Mouse (Mus musculus) gastrocnemius, postnatal 36 days (tissue): ENCODE measurements around the gene Lrrc75a. TPM values are rescaled to one million over a fixed set of nuclear protein-coding genes. Genes with fewer than 3 reads are reported as not detected.

Experiments
- DNase-seq, 2 experiments: peaks; one replicate each; pipeline ENCODE4 v3.0.0; 2022
- intact Hi-C: fragments of 180-260 bp; cut with DNase I; formaldehyde crosslinking; loops from one replicate; pipeline ENCODE4 v1.15.1; 2025
- total RNA-seq, 2 experiments: library from RNA; stranded (reverse); gene quantifications; 2 replicates each; pipeline ENCODE4 v1.2.3; 2021

Gene Lrrc75a
- total RNA-seq, 2 experiments from 2014 or later: 3.5 to 4.3 TPM

DNA sequence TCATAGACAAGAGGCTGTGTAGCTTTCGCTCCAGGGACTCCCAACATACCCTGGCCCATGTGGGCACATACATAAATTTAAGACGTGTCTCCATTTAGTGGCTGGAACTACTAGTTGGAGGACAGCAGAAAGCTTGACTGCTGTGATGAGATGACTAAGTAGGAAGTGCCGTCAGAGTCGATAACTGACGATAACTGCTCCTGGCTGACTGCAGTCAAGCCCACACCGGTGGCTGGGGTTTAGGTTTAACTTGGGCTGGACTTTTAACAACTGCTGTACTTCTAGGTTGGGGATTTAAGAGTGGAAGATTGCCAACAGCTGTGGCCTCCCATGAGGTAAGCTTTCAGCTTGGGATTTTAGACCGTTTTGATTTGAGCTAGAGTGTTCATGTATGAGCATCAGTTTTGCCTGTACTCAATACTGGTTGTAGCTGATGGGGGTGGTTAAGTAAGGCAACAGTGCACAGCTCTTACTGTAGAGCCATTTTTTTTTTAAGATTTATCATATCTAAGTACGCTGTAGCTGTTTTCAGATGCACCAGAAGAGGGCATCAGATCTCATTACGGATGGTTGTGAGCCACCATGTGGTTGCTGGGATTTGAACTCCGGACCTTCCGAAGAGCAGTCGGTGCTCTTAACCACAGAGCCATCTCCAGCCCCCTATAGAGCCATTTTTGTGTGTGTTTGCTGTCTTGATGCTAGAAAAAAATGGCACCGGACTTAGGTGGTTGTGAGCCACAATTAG lies 44.8 kb downstream of the Lrrc75a start:
- no peak for DNase-seq
- intact Hi-C loops: no loop called here

DNA sequence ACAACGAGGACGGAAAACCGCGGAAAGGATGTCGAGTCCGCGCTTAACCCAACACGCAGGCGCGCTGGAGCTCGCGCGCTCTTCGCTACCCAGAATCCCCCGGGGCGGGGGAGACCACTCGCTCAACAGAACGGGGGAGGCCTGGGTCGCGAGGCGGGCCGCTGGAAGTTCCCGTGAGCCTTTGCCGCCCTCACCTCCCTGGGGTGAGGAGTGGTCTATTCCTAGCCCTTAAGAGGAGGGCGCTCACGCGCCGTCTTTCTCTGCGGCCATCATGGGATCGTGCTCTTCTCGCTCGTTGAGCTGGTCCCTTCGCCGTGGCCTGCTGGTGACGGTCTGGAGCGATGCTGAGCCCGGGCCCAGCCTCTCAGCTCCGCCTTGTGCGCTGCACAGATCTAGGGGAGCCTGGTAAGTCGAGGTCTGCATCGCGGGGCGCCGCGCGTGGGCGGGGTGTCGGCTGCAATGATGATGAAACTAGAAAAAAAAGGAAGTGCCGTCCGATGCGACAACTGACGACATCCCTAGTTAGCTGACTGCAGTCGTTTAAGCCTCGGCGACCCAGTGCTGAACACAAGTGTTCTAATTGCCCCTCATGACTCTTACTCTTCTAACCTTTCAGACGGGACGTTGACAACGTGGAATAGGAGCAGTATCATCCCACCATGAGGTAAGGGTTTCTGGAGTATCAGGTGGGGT lies 45.6 kb downstream of the Lrrc75a start:
- intact Hi-C loops: no loop called here

DNA sequence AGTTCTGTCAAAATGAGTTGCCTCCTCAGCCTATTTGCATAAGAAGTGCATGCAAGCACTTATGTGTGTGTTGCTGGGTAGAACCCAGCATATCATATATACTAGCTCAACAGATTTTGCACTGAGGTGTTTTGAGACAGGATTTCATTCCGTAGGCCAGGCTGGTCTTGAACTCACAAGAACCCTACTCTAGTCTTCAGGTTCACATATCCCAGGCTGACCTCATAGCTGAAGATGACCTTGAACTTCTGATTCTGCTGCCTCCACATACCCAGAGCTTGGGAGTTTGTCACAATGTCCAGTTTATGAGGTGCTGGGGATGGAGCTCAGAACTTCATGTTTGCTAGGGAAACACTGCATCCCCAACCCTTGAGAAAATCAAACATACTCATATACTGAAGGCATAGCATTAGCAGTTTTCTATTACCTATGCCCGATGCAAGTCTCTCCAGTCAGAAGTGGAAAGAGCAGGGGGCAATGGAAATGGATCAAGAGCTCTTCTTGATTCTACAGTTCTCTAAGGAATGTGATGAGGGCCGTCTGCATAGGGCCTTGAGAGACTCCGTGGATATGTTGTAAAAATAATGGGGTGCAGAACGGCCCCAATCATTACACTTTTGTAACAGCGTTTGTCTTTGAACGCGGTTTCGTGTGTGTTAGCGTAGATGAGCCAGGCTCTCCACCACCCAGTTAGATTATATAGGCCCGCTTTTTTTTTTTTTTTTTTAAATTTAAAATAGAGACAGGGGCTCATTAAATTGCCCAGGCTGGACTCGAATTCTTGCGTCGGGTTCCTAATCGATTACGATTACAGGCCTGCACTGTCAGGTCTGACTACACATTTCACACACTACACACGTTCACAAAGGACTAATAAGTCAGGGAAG lies 46.3 kb downstream of the Lrrc75a start:
- no peak for DNase-seq
- intact Hi-C loops: no loop called here

More for the DNA sequence above, 45.6 kb downstream of the Lrrc75a start:
- DNase-seq: peak; percentile 91 to 96

DNA sequence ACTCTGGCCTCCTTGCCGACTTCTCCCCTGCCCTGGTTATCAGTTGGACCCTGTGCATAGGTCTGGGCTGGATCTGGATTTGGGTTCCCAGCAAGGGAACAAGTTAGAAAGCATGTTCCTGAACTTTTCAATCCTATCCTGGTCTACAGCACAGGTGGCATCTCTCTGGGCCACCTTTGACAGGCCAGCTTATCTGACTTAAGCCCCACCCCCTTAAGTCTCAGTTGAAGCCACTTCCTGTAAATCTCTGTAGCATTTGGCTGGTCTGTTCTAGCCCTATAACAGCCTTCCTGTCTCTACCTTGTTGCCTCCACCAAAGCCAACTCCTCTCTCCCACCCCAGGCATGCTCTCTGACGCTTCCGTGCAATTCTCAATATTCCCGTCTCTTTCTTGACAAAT lies 49.8 kb downstream of the Lrrc75a start:
- intact Hi-C loops: no loop called here

DNA sequence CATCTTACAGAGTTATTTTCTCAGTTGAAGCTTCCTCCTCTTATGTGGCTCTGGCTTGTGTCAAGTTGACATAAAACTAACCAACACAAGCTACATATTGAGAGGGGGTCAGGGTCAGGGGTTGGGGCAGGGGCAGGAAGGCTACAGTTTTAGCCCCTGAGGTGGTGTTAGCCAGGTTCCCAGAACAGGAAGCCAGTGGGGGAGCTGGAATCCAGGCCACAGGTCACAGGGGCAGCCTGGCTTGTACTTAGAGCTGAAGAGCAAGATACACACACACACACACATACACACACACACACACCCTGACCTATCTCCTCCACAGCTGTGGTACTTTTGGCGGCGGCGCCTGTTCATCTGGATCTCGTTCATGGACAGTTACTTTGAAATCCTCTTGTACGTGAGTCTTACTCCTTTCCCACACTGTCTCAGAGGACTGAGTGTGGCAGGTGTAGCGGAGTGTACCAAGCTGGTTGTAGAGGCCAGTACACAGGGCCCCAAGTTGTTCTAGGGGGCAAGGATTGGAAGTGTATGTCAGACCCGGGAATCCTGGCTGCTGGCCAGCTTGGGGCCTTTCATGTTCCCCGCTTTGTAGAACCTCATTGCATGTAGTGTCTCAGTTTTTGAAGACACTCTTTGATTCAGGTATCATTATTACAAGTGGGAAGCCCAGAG lies 56.3 kb downstream of the Lrrc75a start:
- DNase-seq: no peak

More for the DNA sequence above, 49.8 kb downstream of the Lrrc75a start:
- no peak for DNase-seq

DNA sequence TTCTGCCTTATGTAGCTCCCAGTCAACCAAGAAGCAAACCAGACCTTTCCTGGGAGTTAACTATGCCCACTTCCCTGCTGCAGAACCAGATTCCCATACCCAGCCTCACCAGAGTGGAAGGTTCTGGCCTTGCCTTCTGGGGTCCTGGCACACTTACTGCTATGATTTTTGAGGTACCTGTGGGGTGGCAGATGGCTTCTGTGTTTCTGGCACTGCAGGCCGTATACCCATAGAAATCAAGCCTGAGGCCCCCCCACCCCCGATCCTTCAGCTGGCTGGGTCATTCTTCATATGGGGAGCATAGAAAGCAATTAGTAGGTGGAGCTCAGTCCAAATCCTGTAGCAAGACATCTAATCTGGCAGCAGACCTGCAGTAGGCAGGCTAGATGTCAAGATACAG lies 57.3 kb downstream of the Lrrc75a start:
- DNase-seq: no peak
- intact Hi-C loops: no loop called here

More for the DNA sequence above, 56.3 kb downstream of the Lrrc75a start:
- intact Hi-C loops: no loop called here

DNA sequence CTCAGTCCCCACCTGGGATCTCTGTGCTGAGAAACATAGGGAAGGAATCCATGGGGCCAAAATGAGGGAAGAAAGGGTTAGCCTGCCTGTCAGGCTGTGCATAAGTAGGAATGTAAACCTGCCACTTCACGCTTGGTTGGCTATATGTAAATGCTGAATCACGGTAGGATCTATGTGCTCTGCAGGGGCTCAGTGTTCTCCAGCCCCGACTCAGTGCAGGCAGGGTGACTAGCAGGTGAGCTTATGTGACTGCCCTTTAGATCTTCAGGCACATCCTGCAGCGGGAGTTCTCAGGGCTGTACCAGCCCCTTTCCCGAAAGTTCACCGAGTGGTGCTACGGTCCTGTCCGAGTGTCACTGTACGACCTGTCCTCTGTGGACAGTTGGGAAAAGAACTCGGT lies 58.9 kb downstream of the Lrrc75a start:
- DNase-seq: no peak
- intact Hi-C loops: no loop called here

DNA sequence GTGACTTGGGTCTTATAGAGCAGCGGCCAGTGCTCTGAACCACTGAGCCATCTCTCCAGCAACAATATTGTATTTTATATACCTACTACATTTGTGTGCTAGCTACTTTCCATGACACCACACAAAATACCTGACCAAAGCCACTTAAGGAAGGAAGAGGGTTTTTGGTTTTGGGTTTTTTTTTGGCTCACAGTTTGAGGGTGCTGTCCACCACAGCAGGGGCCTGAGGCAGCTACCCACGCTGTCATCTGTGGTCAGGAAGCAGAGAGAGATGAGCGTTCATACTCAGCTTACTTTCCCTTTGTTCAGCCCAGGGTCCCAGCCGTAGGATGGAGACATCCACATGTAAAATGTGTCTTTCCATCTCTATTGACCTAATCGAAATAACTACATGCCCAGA lies 61.3 kb downstream of the Lrrc75a start:
- intact Hi-C loops: no loop called here
- no peak for DNase-seq

DNA sequence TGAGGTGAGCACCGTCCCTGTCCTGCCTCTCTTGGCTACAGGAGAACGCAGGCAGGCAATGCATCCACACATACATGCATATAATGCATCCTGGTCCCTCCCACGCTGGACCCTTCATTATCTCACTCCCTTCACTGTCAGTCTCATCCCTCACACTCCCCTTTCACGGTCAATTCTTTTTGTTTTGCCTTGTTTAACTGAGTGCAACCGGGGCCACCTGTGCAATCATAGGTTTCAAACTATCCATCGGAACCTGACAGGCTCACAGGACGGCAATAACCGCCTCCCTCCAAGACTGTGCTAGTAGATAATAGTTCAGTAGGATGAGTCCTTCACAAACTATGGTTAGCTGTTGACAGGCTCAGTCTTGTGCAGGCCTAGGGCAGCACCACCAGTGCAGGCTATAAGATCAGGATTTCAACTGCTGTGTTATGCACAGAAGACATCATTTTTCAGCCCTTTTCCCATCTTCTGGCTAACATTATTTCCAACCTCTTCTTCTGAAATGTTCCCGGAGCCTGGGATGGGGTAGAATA lies 63.6 kb downstream of the Lrrc75a start:
- no peak for DNase-seq

DNA sequence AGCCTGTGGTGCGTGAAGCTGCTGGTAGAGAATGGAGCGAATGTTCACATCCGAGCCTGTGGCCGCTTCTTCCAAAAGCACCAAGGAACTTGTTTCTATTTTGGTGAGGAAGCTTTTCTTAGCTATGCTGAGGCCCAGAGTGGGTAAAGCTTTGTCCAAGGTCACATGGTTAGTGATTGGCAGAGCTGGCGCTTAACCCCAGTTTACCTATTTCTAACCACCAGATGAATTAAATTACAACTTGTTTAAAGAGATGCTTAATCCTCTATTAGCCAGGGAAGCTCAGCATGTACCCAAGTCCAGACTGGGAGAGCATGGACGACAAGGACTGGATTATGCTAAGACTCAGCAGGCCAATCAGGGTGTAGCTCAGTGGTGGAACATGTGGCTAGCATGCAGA lies 65.3 kb downstream of the Lrrc75a start:
- intact Hi-C loops: loop anchor here (5.0 kb wide), 1 partner anchor 1306 kb away; no protein-coding TSS in a partner anchor
- DNase-seq: no peak

More for the DNA sequence above, 63.6 kb downstream of the Lrrc75a start:
- intact Hi-C loops: loop anchor here (5.0 kb wide), 1 partner anchor 1307 kb away; no protein-coding TSS in a partner anchor

DNA sequence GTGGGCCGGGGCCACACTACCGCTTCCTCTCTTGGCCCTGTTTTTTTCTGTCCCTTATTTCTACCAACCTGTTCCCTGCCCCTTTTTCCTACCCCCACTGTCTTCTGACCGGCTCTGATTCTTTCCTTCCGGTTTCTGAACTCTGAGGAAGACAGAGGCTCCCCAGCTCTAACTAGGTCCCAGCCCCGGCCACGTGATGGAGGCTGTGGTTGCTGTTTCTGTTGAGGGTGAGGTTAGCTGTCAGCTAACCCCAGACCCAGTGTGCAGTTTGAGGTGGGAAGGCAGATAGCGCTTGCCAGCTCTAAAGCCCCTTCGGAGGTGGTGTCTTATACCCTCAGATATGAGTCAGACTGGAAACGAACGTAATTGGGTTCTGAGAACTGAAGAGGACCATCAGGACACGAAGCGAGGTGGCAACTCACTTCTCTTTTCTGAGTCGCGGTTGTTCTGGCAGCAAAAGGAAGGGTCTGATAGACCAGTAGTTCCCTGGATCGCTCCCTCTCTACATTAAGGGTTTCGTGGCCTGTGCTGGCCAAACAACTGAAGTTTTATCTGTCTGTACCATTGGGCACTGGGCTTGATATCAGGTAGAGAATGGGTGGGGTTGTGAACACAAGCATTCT lies 71.7 kb downstream of the Lrrc75a start:
- intact Hi-C loops: no loop called here
- DNase-seq: peak in 1 of 2 experiments; percentile 12

DNA sequence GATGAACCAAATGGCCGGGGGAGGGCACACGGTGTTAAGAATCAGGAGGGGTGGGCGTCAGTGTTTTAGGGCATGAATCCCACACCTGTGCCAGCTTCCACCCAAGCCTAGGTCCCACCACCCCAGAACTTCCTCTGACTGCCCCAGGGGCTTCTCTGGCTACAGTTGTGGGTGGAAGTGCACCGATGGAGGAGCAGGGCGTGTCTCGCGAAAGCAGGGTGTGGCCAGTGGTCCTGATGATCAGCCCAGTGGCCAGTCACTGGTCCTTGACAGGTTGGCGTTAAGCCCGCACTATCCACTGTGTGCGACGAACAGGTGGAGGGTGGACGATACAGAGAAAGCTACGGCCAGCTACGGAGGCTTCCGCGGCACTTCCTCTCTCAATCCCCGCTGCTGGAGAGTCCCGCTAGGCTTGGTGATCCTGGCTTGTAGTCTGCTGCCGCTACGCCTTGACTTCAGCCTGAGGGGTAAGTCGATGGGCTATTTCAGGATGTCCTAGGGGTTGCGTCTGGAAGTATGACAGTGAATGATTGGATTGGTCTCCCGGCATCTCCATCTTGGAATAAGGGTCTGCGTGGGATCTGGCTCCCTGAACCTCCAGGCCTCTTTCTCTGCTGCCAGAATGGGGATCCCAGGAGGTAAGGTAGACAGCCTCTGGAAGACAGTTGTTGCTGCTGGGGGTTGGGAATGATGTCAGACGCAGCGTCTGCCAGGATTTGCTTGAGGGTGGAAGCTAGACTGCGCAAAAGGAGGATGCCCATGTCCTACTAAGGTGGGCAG lies 72.5 kb downstream of the Lrrc75a start:
- intact Hi-C loops: loop anchor here (2.0 kb wide), 2 partner anchors 37 to 179 kb away; partner anchors contain the start of gene Cenpv
- DNase-seq: peak; percentile 12 to 32

DNA sequence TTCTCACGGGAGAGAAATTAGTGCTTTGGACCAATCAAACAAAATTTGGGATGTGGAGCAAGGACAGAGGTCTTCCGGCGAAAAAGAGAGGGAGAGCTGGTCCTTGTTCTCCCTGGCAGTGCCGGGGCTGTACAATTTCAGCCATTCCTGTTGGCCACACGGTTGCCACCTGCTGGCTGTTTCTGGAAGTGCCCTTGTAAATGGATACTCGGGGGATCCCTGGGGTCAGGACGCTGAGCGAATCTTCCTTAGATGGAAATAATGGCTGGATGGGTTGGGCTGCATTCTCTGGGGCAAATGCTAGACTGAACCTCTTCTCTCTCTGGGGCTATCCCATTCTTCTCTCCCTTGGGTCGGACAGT lies 73.0 kb downstream of the Lrrc75a start:
- intact Hi-C loops: loop anchor here (2.0 kb wide), 2 partner anchors 36 to 178 kb away; partner anchors contain the start of gene Cenpv
- DNase-seq: peak; percentile 83 to 86

DNA sequence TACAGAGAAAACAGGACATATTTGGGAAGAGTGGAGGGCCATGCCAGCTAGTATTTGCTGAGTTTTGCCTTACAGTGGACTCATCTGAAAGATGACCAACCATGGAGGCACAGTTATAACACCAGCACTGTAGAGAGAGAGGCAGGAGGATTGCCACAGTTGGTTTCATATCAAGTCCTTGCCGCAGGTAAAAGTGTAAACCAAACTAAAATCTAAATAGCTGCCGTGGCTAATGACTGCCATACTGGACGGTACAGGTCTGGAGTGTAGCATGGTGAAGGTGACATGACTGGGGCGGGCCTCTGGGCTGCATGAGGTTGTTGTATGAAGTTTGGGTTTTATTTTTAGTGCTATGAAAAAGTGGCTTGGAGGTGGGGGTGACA lies 73.6 kb downstream of the Lrrc75a start:
- intact Hi-C loops: loop anchor here (2.0 kb wide), 2 partner anchors 36 to 178 kb away; partner anchors contain the start of gene Cenpv
- no peak for DNase-seq

DNA sequence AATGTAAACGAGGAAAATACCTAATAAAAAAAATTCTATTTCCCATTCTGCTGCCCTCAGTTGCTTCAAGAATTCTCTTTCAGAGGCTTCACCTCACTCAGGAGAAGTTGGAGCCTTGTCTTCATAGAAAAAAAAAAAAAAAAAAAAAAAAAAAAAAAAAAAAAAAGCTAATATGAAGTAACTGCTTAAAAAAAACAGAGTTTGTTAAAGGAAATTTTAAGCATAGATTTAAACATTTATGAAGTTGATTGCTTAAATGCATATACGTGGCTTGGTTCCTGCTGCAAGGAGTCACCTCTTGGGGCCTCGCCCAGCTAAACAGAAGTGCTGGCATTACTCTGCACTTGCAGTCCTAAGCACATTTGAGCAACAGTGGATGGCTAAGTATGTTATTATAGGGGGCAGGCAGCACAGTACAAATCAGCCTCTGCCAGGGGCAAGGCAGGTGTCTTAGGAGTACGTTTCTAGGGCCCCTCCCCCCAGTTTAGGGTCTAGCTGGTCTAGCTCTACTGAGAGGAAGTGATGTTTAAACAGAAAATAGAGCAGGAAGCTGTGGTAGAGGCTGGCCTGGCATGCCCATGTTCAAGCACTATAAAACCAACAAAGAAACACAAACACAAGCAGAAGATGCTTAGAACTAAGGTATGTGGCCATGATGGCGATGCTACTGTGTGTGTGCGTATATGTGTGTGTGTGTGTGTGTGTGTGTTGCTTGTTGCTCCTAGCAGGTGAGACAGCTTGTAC lies 74.2 kb downstream of the Lrrc75a start, which contains the start of gene Trpv2:
TSS of gene Trpv2 (plus strand) at position 528 of the 744 bp plus-strand sequence.
- DNase-seq: no peak
- intact Hi-C loops: loop anchor here (2.0 kb wide), 2 partner anchors 35 to 177 kb away; partner anchors contain the start of gene Cenpv

DNA sequence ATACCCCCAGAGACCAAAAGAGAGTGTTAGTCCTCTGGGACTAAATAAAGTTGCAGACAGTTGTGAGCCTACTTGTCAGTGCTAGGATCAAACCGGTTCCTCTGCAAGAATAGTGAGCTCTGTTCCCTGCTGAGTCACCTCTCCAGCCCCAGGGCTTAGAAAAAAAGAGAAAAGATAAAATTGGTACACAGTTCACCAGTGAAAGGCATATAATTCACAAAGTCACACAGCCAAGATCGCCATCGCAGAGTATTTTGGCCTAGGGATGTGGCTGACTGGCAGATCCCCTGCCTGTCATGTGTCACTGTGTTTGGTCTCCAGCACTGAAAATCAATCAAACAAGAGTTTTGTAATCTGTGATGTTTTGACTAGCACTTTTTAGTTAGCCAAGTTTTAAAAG lies 80.0 kb downstream of the Lrrc75a start:
- DNase-seq: no peak
- intact Hi-C loops: no loop called here

DNA sequence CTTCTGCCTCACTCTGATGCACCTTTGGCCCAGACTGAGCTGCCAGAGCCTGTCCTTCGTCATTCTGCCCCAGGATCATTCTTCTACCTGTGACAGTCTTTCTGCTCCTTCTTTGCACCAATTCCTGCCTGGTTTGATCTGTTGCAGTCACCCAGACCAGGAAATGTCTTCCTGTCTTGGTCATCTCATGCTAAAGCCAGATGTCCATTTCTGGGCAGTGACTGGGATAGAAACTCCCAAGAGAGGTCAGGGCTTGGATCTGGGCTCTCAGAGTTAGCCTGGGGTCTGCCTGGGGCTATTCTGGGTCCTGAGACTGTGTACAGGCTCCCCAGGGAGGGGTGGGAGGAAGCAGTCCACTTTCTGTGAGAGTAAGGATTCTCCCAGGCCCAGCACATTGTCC lies 82.1 kb downstream of the Lrrc75a start:
- intact Hi-C loops: no loop called here
- no peak for DNase-seq

DNA sequence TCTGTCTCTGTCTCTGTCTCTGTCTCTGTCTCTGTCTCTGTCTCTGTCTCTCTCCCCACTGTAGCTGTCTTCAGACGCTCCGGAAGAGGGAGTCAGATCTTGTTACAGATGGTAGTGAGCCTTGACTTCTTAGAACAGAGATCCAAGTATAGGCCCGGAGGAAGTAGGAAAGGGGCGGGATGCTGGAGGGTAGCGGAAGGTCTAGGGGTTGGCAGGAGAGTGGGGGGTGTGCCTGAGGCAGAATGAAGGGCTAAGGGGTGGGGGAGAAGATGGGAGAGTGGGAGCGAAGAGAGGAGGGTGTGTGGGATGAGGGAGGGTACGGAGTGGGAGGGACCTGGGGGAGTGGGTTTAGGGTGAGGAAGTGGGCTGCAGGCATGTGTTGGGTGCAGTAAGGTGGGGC lies 82.6 kb downstream of the Lrrc75a start:
- DNase-seq: no peak
- intact Hi-C loops: no loop called here
